Mouse (Mus musculus): ENCODE measurements around the gene Frs2. TPM values are rescaled to one million over a fixed set of nuclear protein-coding genes. Genes with fewer than 3 reads are reported as not detected.

Gene Frs2
- polyA plus RNA-seq, 1 experiment: 14.9 TPM

GRCm38 (mm10) chr10:117130037-117130436 lies 18.3 kb downstream of the Frs2 start:
- DNase-seq: no peak
- no peak for TF ChIP-seq CTCF (IDR thresholded peaks at IDR 0.05; ENCODE audit: insufficient read depth, low read length)
- no peak for TF ChIP-seq POLR2A (IDR thresholded peaks at IDR 0.05; ENCODE audit: borderline replicate concordance, extremely low read depth, low read depth, low read length)
- no peak overlapping the region for H3K4me3 ChIP-seq (replicated peaks; ENCODE audit: extremely low read depth, low read depth, low read length)
- WGBS: 18% methylated on average over 6 of the region's 6 CpGs
- peaks cover 24% of the 10 kb centered on the region for H3K4me1 ChIP-seq (ENCODE audit: control insufficient read depth, insufficient read depth, low read length)

GRCm38 (mm10) chr10:117128693-117129092 lies 19.6 kb downstream of the Frs2 start:
- Histone ChIP-seq H3K4me1 (ENCODE audit: control insufficient read depth, insufficient read depth, low read length) (peaks cover 24% of the 10 kb centered on the region), H3K4me3 (replicated peaks; ENCODE audit: extremely low read depth, low read depth, low read length) (no peak overlapping the region)
- no peak for DNase-seq
- TF ChIP-seq POLR2A (IDR thresholded peaks at IDR 0.05; ENCODE audit: borderline replicate concordance, extremely low read depth, low read depth, low read length) (no peak), CTCF (IDR thresholded peaks at IDR 0.05; ENCODE audit: insufficient read depth, low read length) (no peak)
- 84% methylated on average over 2 of the region's 2 CpGs for WGBS

GRCm38 (mm10) chr10:117127480-117127879 lies 20.9 kb downstream of the Frs2 start:
- Histone ChIP-seq H3K4me3 (replicated peaks; ENCODE audit: extremely low read depth, low read depth, low read length) (no peak overlapping the region), H3K4me1 (ENCODE audit: control insufficient read depth, insufficient read depth, low read length) (peaks cover 24% of the 10 kb centered on the region)
- TF ChIP-seq CTCF (IDR thresholded peaks at IDR 0.05; ENCODE audit: insufficient read depth, low read length) (no peak), POLR2A (IDR thresholded peaks at IDR 0.05; ENCODE audit: borderline replicate concordance, extremely low read depth, low read depth, low read length) (no peak)
- no peak for DNase-seq
- 14% methylated on average over 2 of the region's 2 CpGs for WGBS

- H3K4me3 ChIP-seq (replicated peaks; ENCODE audit: extremely low read depth, low read depth, low read length): no peak overlapping the region
- no peak for DNase-seq
- H3K4me1 ChIP-seq (ENCODE audit: control insufficient read depth, insufficient read depth, low read length): peaks cover 24% of the 10 kb centered on the region
- TF ChIP-seq POLR2A (IDR thresholded peaks at IDR 0.05; ENCODE audit: borderline replicate concordance, extremely low read depth, low read depth, low read length) (no peak), CTCF (IDR thresholded peaks at IDR 0.05; ENCODE audit: insufficient read depth, low read length) (no peak)
- WGBS: 89% methylated on average over 1 of the region's 1 CpGs
Measured at GRCm38 (mm10) chr10:117126719-117127118, 21.6 kb downstream of the Frs2 start.

- 40% methylated on average over 4 of the region's 4 CpGs for WGBS
Measured at GRCm38 (mm10) chr10:117126233-117126632, 22.1 kb downstream of the Frs2 start.

GRCm38 (mm10) chr10:117121448-117121847 lies 26.9 kb downstream of the Frs2 start:
- no peak for DNase-seq
- TF ChIP-seq CTCF (IDR thresholded peaks at IDR 0.05; ENCODE audit: insufficient read depth, low read length): no peak
- no peak for TF ChIP-seq POLR2A (IDR thresholded peaks at IDR 0.05; ENCODE audit: borderline replicate concordance, extremely low read depth, low read depth, low read length)
- Histone ChIP-seq H3K4me1 (ENCODE audit: control insufficient read depth, insufficient read depth, low read length) (peaks cover 18% of the 10 kb centered on the region), H3K4me3 (replicated peaks; ENCODE audit: extremely low read depth, low read depth, low read length) (no peak overlapping the region)
- WGBS: 80% methylated on average over 3 of the region's 3 CpGs

More at GRCm38 (mm10) chr10:117126233-117126632, 22.1 kb downstream of the Frs2 start:
- no peak for TF ChIP-seq CTCF (IDR thresholded peaks at IDR 0.05; ENCODE audit: insufficient read depth, low read length)
- TF ChIP-seq POLR2A (IDR thresholded peaks at IDR 0.05; ENCODE audit: borderline replicate concordance, extremely low read depth, low read depth, low read length): no peak
- no peak overlapping the region for H3K4me3 ChIP-seq (replicated peaks; ENCODE audit: extremely low read depth, low read depth, low read length)
- H3K4me1 ChIP-seq (ENCODE audit: control insufficient read depth, insufficient read depth, low read length): peaks cover 24% of the 10 kb centered on the region
- no peak for DNase-seq

GRCm38 (mm10) chr10:117120051-117120666 lies 28.2 kb downstream of the Frs2 start:
- Histone ChIP-seq H3K4me3 (replicated peaks; ENCODE audit: extremely low read depth, low read depth, low read length) (no peak overlapping the region), H3K4me1 (ENCODE audit: control insufficient read depth, insufficient read depth, low read length) (peaks cover 18% of the 10 kb centered on the region)
- no peak for DNase-seq
- WGBS: 94% methylated on average over 7 of the region's 7 CpGs
- TF ChIP-seq POLR2A (IDR thresholded peaks at IDR 0.05; ENCODE audit: borderline replicate concordance, extremely low read depth, low read depth, low read length) (no peak), CTCF (IDR thresholded peaks at IDR 0.05; ENCODE audit: insufficient read depth, low read length) (no peak)

- DNase-seq: no peak
- no peak for TF ChIP-seq POLR2A (IDR thresholded peaks at IDR 0.05; ENCODE audit: borderline replicate concordance, extremely low read depth, low read depth, low read length)
- no peak for TF ChIP-seq CTCF (IDR thresholded peaks at IDR 0.05; ENCODE audit: insufficient read depth, low read length)
- H3K4me1 ChIP-seq (ENCODE audit: control insufficient read depth, insufficient read depth, low read length): peaks cover 18% of the 10 kb centered on the region
- H3K4me3 ChIP-seq (replicated peaks; ENCODE audit: extremely low read depth, low read depth, low read length): no peak overlapping the region
- 39% methylated on average over 11 of the region's 11 CpGs for WGBS
Measured at GRCm38 (mm10) chr10:117119531-117119930, 28.8 kb downstream of the Frs2 start.

GRCm38 (mm10) chr10:117118421-117118831 lies 29.9 kb downstream of the Frs2 start:
- WGBS: 27% methylated on average over 7 of the region's 7 CpGs
- Histone ChIP-seq H3K4me1 (ENCODE audit: control insufficient read depth, insufficient read depth, low read length) (peaks cover 18% of the 10 kb centered on the region), H3K4me3 (replicated peaks; ENCODE audit: extremely low read depth, low read depth, low read length) (no peak overlapping the region)
- no peak for DNase-seq
- TF ChIP-seq POLR2A (IDR thresholded peaks at IDR 0.05; ENCODE audit: borderline replicate concordance, extremely low read depth, low read depth, low read length) (no peak), CTCF (IDR thresholded peaks at IDR 0.05; ENCODE audit: insufficient read depth, low read length) (no peak)

- WGBS: 52% methylated on average over 3 of the region's 3 CpGs
- peaks cover 28% of the 10 kb centered on the region for H3K4me1 ChIP-seq (ENCODE audit: control insufficient read depth, insufficient read depth, low read length)
- no peak overlapping the region for H3K4me3 ChIP-seq (replicated peaks; ENCODE audit: extremely low read depth, low read depth, low read length)
- no peak for DNase-seq
- TF ChIP-seq CTCF (IDR thresholded peaks at IDR 0.05; ENCODE audit: insufficient read depth, low read length): no peak
- TF ChIP-seq POLR2A (IDR thresholded peaks at IDR 0.05; ENCODE audit: borderline replicate concordance, extremely low read depth, low read depth, low read length): no peak
Measured at GRCm38 (mm10) chr10:117115652-117116051, 32.7 kb downstream of the Frs2 start.
